Mouse (Mus musculus): ENCODE measurements around the gene Cdh7. TPM values are rescaled to one million over a fixed set of nuclear protein-coding genes. Genes with fewer than 3 reads are reported as not detected.
"Not testable (repeated sequence)": the region's sequence is repeated elsewhere in the genome, so short reads cannot be mapped to it uniquely, and the experiment has no call there.

Gene Cdh7
- polyA plus RNA-seq, 1 experiment from 2014 or later, result 5.2 TPM

- Histone ChIP-seq H3K27ac (replicated peaks) (no peak overlapping the region), H3K4me2 (replicated peaks) (no peak overlapping the region), H3K9ac (replicated peaks) (no peak overlapping the region), H3K36me3 (no peaks in the 10 kb centered on the region), H3K9me3 (no peaks in the 10 kb centered on the region), H3K4me1 (no peaks in the 10 kb centered on the region), H3K4me3 (no peak overlapping the region), H3K27me3 (no peaks in the 10 kb centered on the region)
- ATAC-seq (ENCODE audit: low FRiP score, low read depth), result no peak
These were observed 22.2 kb downstream of the Cdh7 start for GRCm38 (mm10) chr1:110004451-110004850.

- no peaks in the 10 kb centered on the region for H3K36me3 ChIP-seq
- WGBS, result 91% methylated on average over 3 of the region's 3 CpGs
- H3K9me3 ChIP-seq, result no peaks in the 10 kb centered on the region
- no peaks in the 10 kb centered on the region for H3K4me1 ChIP-seq
- H3K4me3 ChIP-seq, result no peak overlapping the region
- no peak overlapping the region for H3K4me2 ChIP-seq (replicated peaks)
- ATAC-seq (ENCODE audit: low FRiP score, low read depth), result no peak
- no peak overlapping the region for H3K27ac ChIP-seq (replicated peaks)
- H3K9ac ChIP-seq (replicated peaks), result no peak overlapping the region
- no peaks in the 10 kb centered on the region for H3K27me3 ChIP-seq
These were observed 22.8 kb downstream of the Cdh7 start for GRCm38 (mm10) chr1:110005038-110005437.

- Histone ChIP-seq H3K27ac (replicated peaks) (no peak overlapping the region), H3K4me1 (no peaks in the 10 kb centered on the region), H3K27me3 (no peaks in the 10 kb centered on the region), H3K4me3 (no peak overlapping the region), H3K9me3 (no peaks in the 10 kb centered on the region), H3K36me3 (no peaks in the 10 kb centered on the region), H3K4me2 (replicated peaks) (no peak overlapping the region), H3K9ac (replicated peaks) (no peak overlapping the region)
- WGBS, result 89% methylated on average over 1 of the region's 1 CpGs
- no peak for ATAC-seq (ENCODE audit: low FRiP score, low read depth)
These were observed 29.9 kb downstream of the Cdh7 start for GRCm38 (mm10) chr1:110012153-110012552.

- no peak overlapping the region for H3K9ac ChIP-seq (replicated peaks)
- ATAC-seq (ENCODE audit: low FRiP score, low read depth), result 0 out of 2 replicates have a peak, but pooled peaks have one; percentile 54
These were observed 74.1 kb downstream of the Cdh7 start for GRCm38 (mm10) chr1:110056317-110056716.

GRCm38 (mm10) chr1:110067405-110067804 is 85.2 kb downstream of the Cdh7 start:
- no peaks in the 10 kb centered on the region for H3K9me3 ChIP-seq
- no peak overlapping the region for H3K9ac ChIP-seq (replicated peaks)
- H3K4me1 ChIP-seq, result no peaks in the 10 kb centered on the region
- H3K4me2 ChIP-seq (replicated peaks), result no peak overlapping the region
- no peaks in the 10 kb centered on the region for H3K27me3 ChIP-seq
- no peaks in the 10 kb centered on the region for H3K36me3 ChIP-seq
- ATAC-seq (ENCODE audit: low FRiP score, low read depth), result no peak
- no peak overlapping the region for H3K27ac ChIP-seq (replicated peaks)
- no peak overlapping the region for H3K4me3 ChIP-seq
- 95% methylated on average over 1 of the region's 1 CpGs for WGBS

More at GRCm38 (mm10) chr1:110056317-110056716, 74.1 kb downstream of the Cdh7 start:
- no peaks in the 10 kb centered on the region for H3K36me3 ChIP-seq
- H3K4me1 ChIP-seq, result no peaks in the 10 kb centered on the region
- H3K9me3 ChIP-seq, result no peaks in the 10 kb centered on the region
- no peak overlapping the region for H3K4me3 ChIP-seq
- no peak overlapping the region for H3K4me2 ChIP-seq (replicated peaks)
- no peak overlapping the region for H3K27ac ChIP-seq (replicated peaks)
- H3K27me3 ChIP-seq, result no peaks in the 10 kb centered on the region

GRCm38 (mm10) chr1:110078471-110078870 is 96.2 kb downstream of the Cdh7 start:
- H3K4me1 ChIP-seq, result no peaks in the 10 kb centered on the region
- no peaks in the 10 kb centered on the region for H3K9me3 ChIP-seq
- no peak overlapping the region for H3K4me3 ChIP-seq
- ATAC-seq (ENCODE audit: low FRiP score, low read depth), result no peak
- no peak overlapping the region for H3K4me2 ChIP-seq (replicated peaks)
- H3K27ac ChIP-seq (replicated peaks), result no peak overlapping the region
- H3K27me3 ChIP-seq, result no peaks in the 10 kb centered on the region
- H3K36me3 ChIP-seq, result no peaks in the 10 kb centered on the region
- H3K9ac ChIP-seq (replicated peaks), result no peak overlapping the region

GRCm38 (mm10) chr1:110118071-110118470 is 135.8 kb downstream of the Cdh7 start:
- WGBS, result 27% methylated on average over 1 of the region's 1 CpGs
- Histone ChIP-seq H3K27ac (replicated peaks) (no peak overlapping the region), H3K4me3 (no peak overlapping the region), H3K4me1 (no peaks in the 10 kb centered on the region), H3K36me3 (no peaks in the 10 kb centered on the region), H3K4me2 (replicated peaks) (no peak overlapping the region), H3K9me3 (no peaks in the 10 kb centered on the region), H3K9ac (replicated peaks) (no peak overlapping the region), H3K27me3 (no peaks in the 10 kb centered on the region)
- ATAC-seq (ENCODE audit: low FRiP score, low read depth), result no peak

GRCm38 (mm10) chr1:110118862-110119261 is 136.6 kb downstream of the Cdh7 start:
- Histone ChIP-seq H3K4me3 (no peak overlapping the region), H3K4me2 (replicated peaks) (no peak overlapping the region), H3K9ac (replicated peaks) (no peak overlapping the region), H3K27ac (replicated peaks) (no peak overlapping the region), H3K27me3 (no peaks in the 10 kb centered on the region), H3K9me3 (no peaks in the 10 kb centered on the region), H3K36me3 (no peaks in the 10 kb centered on the region), H3K4me1 (no peaks in the 10 kb centered on the region)
- 0 out of 2 replicates have a peak, but pooled peaks have one; percentile 62 for ATAC-seq (ENCODE audit: low FRiP score, low read depth)
- 10% methylated on average over 1 of the region's 1 CpGs for WGBS

- 89% methylated on average over 6 of the region's 12 CpGs for WGBS
- not testable (repeated sequence) for H3K4me1 ChIP-seq; H3K27me3 ChIP-seq; H3K9me3 ChIP-seq; H3K36me3 ChIP-seq; ATAC-seq (ENCODE audit: low FRiP score, low read depth); H3K27ac ChIP-seq (replicated peaks); H3K9ac ChIP-seq (replicated peaks); H3K4me2 ChIP-seq (replicated peaks); H3K4me3 ChIP-seq
These were observed 189.2 kb downstream of the Cdh7 start for GRCm38 (mm10) chr1:110171459-110171858.
